Mouse (Mus musculus): ENCODE results near the gene Mymk.

GRCm38 (mm10) chr2:27077655-27078244 lies 5.8 kb upstream of the Mymk start:
- TF ChIP-seq CTCF (IDR thresholded peaks at IDR 0.05; ENCODE audit: low read depth, low read length) (no peak), POLR2A (IDR thresholded peaks at IDR 0.05; ENCODE audit: borderline replicate concordance, low read depth, low read length) (no peak)

Measured in bone marrow macrophage, adult 2 months (primary cell).